Mouse (Mus musculus) kidney, embryonic 16.5 days (tissue): ENCODE measurements around the gene Apbb2. TPM values are rescaled to one million over a fixed set of nuclear protein-coding genes. Genes with fewer than 3 reads are reported as not detected.

Experiments used
- ATAC-seq: fragments of 200-750 bp; cut with Nextera tagmentation; 2 replicates; pipeline ENCODE4 v1.8.0; 2017; ENCODE audit warnings: moderate TSS enrichment; ENCODE audit not compliant: low FRiP score, low TSS enrichment
- H3K27ac ChIP-seq: fragments of 300-500 bp; sonication (generic); 2 replicates; pipeline ENCODE4 v1.5.1; 2014; ENCODE audit warnings: low read length
- H3K27me3 ChIP-seq: fragments of 300-500 bp; sonication (generic); 2 replicates; pipeline ENCODE4 v1.6.1; 2014; ENCODE audit warnings: low read length, control low read depth, mixed read lengths; ENCODE audit not compliant: insufficient read depth
- H3K36me3 ChIP-seq: fragments of 300-500 bp; sonication (generic); 2 replicates; pipeline ENCODE4 v1.6.1; 2014; ENCODE audit warnings: low read length, control low read depth, mixed read lengths; ENCODE audit not compliant: insufficient read depth
- H3K4me1 ChIP-seq: fragments of 300-500 bp; sonication (generic); 2 replicates; pipeline ENCODE4 v1.6.1; 2014; ENCODE audit warnings: low read length, control low read depth, mixed read lengths; ENCODE audit not compliant: insufficient read depth
- H3K4me2 ChIP-seq: fragments of 300-500 bp; sonication (generic); replicated peaks from 2 replicates; pipeline ENCODE4 v1.6.1; 2014; ENCODE audit warnings: low read depth, low read length
- H3K4me3 ChIP-seq: fragments of 300-500 bp; sonication (generic); 2 replicates; pipeline ENCODE4 v1.5.1; 2014; ENCODE audit warnings: mild to moderate bottlenecking, low read length
- H3K9ac ChIP-seq: fragments of 300-500 bp; sonication (generic); replicated peaks from 2 replicates; pipeline ENCODE4 v1.6.1; 2014; ENCODE audit warnings: low read length
- H3K9me3 ChIP-seq: fragments of 300-500 bp; sonication (generic); 2 replicates; pipeline ENCODE4 v1.6.1; 2016; ENCODE audit warnings: low read length, control low read depth
- WGBS: fragments of 180-500 bp; shearing (Covaris S2); extraction: QIAGEN DNeasy Blood & Tissue Kit; methylation state at CpG from one replicate; pipeline ENCODE4 v1.1.7; 2014; 5-methylcytosine and 5-hydroxymethylcytosine counted together
- polyA plus RNA-seq: library from polyadenylated mRNA; unstranded; fragments of >200 nt; fragmentation: Nextera tagmentation; extraction: Ambion mirVana; gene quantifications from 2 replicates; pipeline ENCODE4 v1.2.1, GENCODE M21; 2015

The Apbb2 gene
- polyA plus RNA-seq, 1 experiment from 2014 or later = 62.4 TPM

GRCm38 (mm10) chr5:66519511-66519910 is 99.1 kb downstream of the Apbb2 start:
- no peak for ATAC-seq
- Histone ChIP-seq H3K27me3 (no peaks in the 10 kb centered on the region), H3K4me3 (no peak overlapping the region), H3K4me2 (no peak overlapping the region), H3K9ac (no peak overlapping the region), H3K4me1 (peaks cover 16% of the 10 kb centered on the region), H3K36me3 (no peaks in the 10 kb centered on the region), H3K27ac (no peak overlapping the region; the same call in 1 of the 2 replicates), H3K9me3 (no peaks in the 10 kb centered on the region)
- WGBS = 43% methylated on average over 5 of the region's 5 CpGs

GRCm38 (mm10) chr5:66518411-66519006 is 100.1 kb downstream of the Apbb2 start:
- H3K27me3 ChIP-seq = no peaks in the 10 kb centered on the region
- no peak overlapping the region for H3K4me2 ChIP-seq
- ATAC-seq = peak; percentile 27; the same call in 1 of the 2 replicates
- H3K4me1 ChIP-seq = peaks cover 10% of the 10 kb centered on the region
- peak overlapping the region; percentile 10; the same call in 1 of the 2 replicates for H3K9ac ChIP-seq
- no peaks in the 10 kb centered on the region for H3K9me3 ChIP-seq
- 48% methylated on average over 14 of the region's 14 CpGs for whole genome bisulfite sequencing
- no peaks in the 10 kb centered on the region for H3K36me3 ChIP-seq
- H3K4me3 ChIP-seq = no peak overlapping the region
- H3K27ac ChIP-seq = no peak overlapping the region

DNA sequence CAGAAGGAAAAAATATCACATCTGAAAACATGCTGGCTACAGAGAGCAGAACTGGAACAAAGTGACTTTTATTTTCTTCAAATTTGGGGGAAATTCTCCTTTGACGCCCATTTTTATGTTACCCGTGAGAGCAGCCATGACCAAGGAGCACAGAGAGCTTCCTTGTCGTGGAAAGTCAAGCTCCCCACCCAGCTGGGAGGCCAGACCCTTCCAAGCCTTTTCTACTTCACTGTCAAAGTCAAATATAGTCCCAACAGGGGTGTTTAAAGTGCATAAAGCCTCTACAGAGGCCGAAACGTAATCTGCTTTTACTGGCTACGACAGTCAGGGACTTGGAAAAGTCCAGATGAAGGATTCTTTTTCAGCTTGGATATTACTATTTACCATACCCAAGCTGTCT is 101.1 kb downstream of the Apbb2 start:
- Histone ChIP-seq H3K4me2 (no peak overlapping the region), H3K4me3 (no peak overlapping the region), H3K27me3 (no peaks in the 10 kb centered on the region), H3K36me3 (no peaks in the 10 kb centered on the region), H3K4me1 (peaks cover 9% of the 10 kb centered on the region), H3K27ac (no peak overlapping the region), H3K9ac (no peak overlapping the region), H3K9me3 (no peaks in the 10 kb centered on the region)
- 68% methylated on average over 6 of the region's 6 CpGs for WGBS
- no peak for ATAC-seq

GRCm38 (mm10) chr5:66516311-66516710 is 102.3 kb downstream of the Apbb2 start:
- H3K9ac ChIP-seq = no peak overlapping the region
- H3K27me3 ChIP-seq = no peaks in the 10 kb centered on the region
- H3K9me3 ChIP-seq = no peaks in the 10 kb centered on the region
- 93% methylated on average over 8 of the region's 8 CpGs for WGBS
- H3K4me1 ChIP-seq = peaks cover 9% of the 10 kb centered on the region
- H3K36me3 ChIP-seq = no peaks in the 10 kb centered on the region
- no peak overlapping the region for H3K27ac ChIP-seq
- no peak for ATAC-seq
- no peak overlapping the region for H3K4me2 ChIP-seq
- no peak overlapping the region for H3K4me3 ChIP-seq

GRCm38 (mm10) chr5:66515271-66515670 is 103.3 kb downstream of the Apbb2 start:
- no peak for ATAC-seq
- WGBS = 63% methylated on average over 10 of the region's 10 CpGs
- no peak overlapping the region for H3K4me2 ChIP-seq

GRCm38 (mm10) chr5:66514659-66515058 is 103.9 kb downstream of the Apbb2 start:
- Histone ChIP-seq H3K36me3 (no peaks in the 10 kb centered on the region), H3K9me3 (no peaks in the 10 kb centered on the region), H3K4me3 (no peak overlapping the region), H3K4me1 (peaks cover 20% of the 10 kb centered on the region), H3K27me3 (no peaks in the 10 kb centered on the region), H3K4me2 (no peak overlapping the region), H3K27ac (no peak overlapping the region), H3K9ac (no peak overlapping the region)
- 88% methylated on average over 6 of the region's 6 CpGs for WGBS
- no peak for ATAC-seq

More at GRCm38 (mm10) chr5:66515271-66515670, 103.3 kb downstream of the Apbb2 start:
- Histone ChIP-seq H3K36me3 (no peaks in the 10 kb centered on the region), H3K9me3 (no peaks in the 10 kb centered on the region), H3K9ac (no peak overlapping the region), H3K27ac (no peak overlapping the region), H3K27me3 (no peaks in the 10 kb centered on the region), H3K4me1 (peaks cover 14% of the 10 kb centered on the region), H3K4me3 (no peak overlapping the region)

DNA sequence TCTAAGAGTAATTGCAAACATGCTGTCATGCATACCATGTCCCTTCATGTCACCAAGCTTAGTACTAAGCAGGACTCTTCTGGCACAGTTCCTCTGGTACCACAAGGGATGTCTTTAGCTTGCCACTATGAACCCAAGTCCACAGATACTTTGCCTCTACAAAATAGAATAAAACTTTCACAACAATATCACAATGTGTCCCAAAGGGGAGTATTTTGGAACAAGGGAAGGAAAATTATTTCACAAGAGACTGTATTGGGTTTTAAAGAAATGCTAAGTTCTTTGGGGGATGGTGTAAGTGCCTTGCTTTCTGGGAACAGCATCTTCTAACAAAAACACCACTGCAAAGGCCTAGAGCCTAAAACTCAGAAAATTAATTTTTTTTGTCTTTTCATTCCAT is 105.2 kb downstream of the Apbb2 start:
- peaks cover 28% of the 10 kb centered on the region for H3K4me1 ChIP-seq
- no peaks in the 10 kb centered on the region for H3K27me3 ChIP-seq
- H3K9ac ChIP-seq = no peak overlapping the region
- H3K4me2 ChIP-seq = no peak overlapping the region
- no peaks in the 10 kb centered on the region for H3K36me3 ChIP-seq
- ATAC-seq = no peak
- no peak overlapping the region for H3K4me3 ChIP-seq
- no peaks in the 10 kb centered on the region for H3K9me3 ChIP-seq
- no peak overlapping the region for H3K27ac ChIP-seq

DNA sequence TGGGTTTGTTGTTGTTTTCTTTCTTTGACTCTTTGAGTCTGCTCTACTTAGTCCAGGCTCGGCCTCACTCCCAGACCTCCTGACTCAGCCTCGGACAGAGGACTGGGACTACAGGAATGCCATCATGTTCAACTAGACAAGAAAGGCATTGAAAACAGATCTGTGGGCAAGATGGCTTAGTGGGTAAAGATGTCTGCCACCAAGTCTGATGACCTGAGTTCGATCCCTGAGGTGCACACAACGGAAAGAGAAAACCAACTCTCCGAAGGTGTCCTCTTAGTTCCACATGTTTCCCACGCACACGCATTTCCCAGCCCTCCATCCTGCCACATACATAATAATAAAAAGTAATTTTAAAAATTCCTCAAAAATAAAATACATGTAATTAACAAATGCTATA is 106.1 kb downstream of the Apbb2 start:
- WGBS = 91% methylated on average over 7 of the region's 7 CpGs
- no peak overlapping the region for H3K27ac ChIP-seq
- H3K4me2 ChIP-seq = no peak overlapping the region
- H3K9ac ChIP-seq = no peak overlapping the region
- ATAC-seq = no peak
- H3K9me3 ChIP-seq = no peaks in the 10 kb centered on the region
- H3K36me3 ChIP-seq = no peaks in the 10 kb centered on the region
- H3K27me3 ChIP-seq = no peaks in the 10 kb centered on the region
- peaks cover 29% of the 10 kb centered on the region for H3K4me1 ChIP-seq
- no peak overlapping the region for H3K4me3 ChIP-seq

DNA sequence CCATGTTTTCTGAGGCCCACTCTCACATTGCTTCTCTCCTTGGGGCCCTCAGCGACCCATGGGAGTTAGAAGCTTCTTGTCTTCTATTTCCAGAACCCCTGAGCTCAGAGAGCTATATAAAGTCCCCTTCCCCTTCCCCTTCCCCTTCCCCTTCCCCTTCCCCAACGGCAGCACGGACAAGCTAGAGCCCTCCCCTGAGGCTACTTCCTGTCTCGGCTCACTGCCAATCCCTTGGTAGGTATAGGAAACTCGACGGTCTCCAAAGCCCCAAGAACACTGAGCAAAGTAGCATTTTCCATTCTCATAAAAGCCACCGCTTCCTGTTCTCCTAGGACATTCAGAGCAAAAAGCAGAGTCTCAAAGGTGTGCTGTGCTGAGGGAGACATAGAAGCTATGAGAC is 107.9 kb downstream of the Apbb2 start:
- H3K4me2 ChIP-seq = no peak overlapping the region
- H3K27ac ChIP-seq = 0 out of 2 replicates have a peak overlapping the region, but pooled peaks have one; percentile 50
- 67% methylated on average over 7 of the region's 7 CpGs for WGBS
- ATAC-seq = 0 out of 2 replicates have a peak, but pooled peaks have one; percentile 46
- H3K36me3 ChIP-seq = no peaks in the 10 kb centered on the region
- no peak overlapping the region for H3K4me3 ChIP-seq
- H3K4me1 ChIP-seq = peaks cover 29% of the 10 kb centered on the region
- H3K27me3 ChIP-seq = no peaks in the 10 kb centered on the region
- H3K9me3 ChIP-seq = no peaks in the 10 kb centered on the region
- no peak overlapping the region for H3K9ac ChIP-seq

DNA sequence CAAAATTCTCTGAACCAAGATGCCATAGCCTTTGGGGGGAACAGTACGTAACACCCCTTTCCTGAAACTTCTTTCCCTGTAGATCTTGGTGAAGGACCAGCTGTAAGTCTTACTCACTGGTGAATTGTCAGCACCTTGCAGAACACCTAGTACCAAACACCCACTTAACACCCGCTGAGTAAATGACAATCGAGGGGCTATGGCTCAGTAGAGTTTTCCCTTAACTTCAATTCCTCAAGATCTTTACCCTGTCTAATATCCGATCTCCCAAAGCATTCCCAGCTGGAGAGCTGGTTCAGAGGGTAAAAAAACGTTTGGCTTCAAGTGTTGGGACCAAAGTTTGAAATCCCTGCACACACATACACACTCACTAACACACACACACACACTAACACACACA is 109.4 kb downstream of the Apbb2 start:
- no peaks in the 10 kb centered on the region for H3K27me3 ChIP-seq
- no peak overlapping the region for H3K4me3 ChIP-seq
- peak overlapping the region; percentile 57 for H3K27ac ChIP-seq
- no peak for ATAC-seq
- H3K9ac ChIP-seq = no peak overlapping the region
- 72% methylated on average over 5 of the region's 5 CpGs for WGBS
- H3K4me2 ChIP-seq = no peak overlapping the region
- peaks cover 44% of the 10 kb centered on the region for H3K4me1 ChIP-seq
- no peaks in the 10 kb centered on the region for H3K9me3 ChIP-seq
- H3K36me3 ChIP-seq = no peaks in the 10 kb centered on the region
